Mouse (Mus musculus) stomach, embryonic 14.5 days (tissue): Measurements from ENCODE around the gene Sf3a1. TPM values are rescaled to one million over a fixed set of nuclear protein-coding genes. Genes with fewer than 3 reads are reported as not detected.

Source experiments
- ATAC-seq: fragments of 200-750 bp; cut with Nextera tagmentation; 2 replicates; pipeline ENCODE4 v1.8.0; 2017; ENCODE audit warnings: low read depth, moderate TSS enrichment; ENCODE audit not compliant: insufficient number of reproducible peaks, insufficient read depth, low FRiP score
- H3K27ac ChIP-seq: fragments of 300-500 bp; sonication (generic); 2 replicates; pipeline ENCODE4 v1.5.1; 2014; ENCODE audit warnings: mild to moderate bottlenecking, low read length, moderate library complexity, mixed read lengths
- H3K27me3 ChIP-seq: fragments of 300-500 bp; sonication (generic); 2 replicates; pipeline ENCODE4 v1.6.1; 2014; ENCODE audit warnings: low read length, control low read depth, mixed read lengths; ENCODE audit not compliant: control insufficient read depth, insufficient read depth
- H3K36me3 ChIP-seq: fragments of 300-500 bp; sonication (generic); 2 replicates; pipeline ENCODE4 v1.6.1; 2014; ENCODE audit warnings: mild to moderate bottlenecking, control low read depth, low read length, moderate library complexity, mixed read lengths; ENCODE audit not compliant: control insufficient read depth, insufficient read depth
- H3K4me1 ChIP-seq: fragments of 300-500 bp; sonication (generic); 2 replicates; pipeline ENCODE4 v1.6.1; 2014; ENCODE audit warnings: low read length, control low read depth, mixed read lengths; ENCODE audit not compliant: control insufficient read depth, insufficient read depth
- H3K4me2 ChIP-seq: fragments of 300-500 bp; sonication (generic); replicated peaks from 2 replicates; pipeline ENCODE4 v1.6.1; 2014; ENCODE audit warnings: low read depth, low read length, control low read depth
- H3K4me3 ChIP-seq: fragments of 300-500 bp; sonication (generic); 2 replicates; pipeline ENCODE4 v1.5.1; 2014; ENCODE audit warnings: low read depth, low read length, control low read depth
- H3K9ac ChIP-seq: fragments of 300-500 bp; sonication (generic); replicated peaks from 2 replicates; pipeline ENCODE4 v1.6.1; 2014; ENCODE audit warnings: low read depth, mild to moderate bottlenecking, control low read depth, low read length, moderate library complexity, mixed read lengths
- H3K9me3 ChIP-seq: fragments of 300-500 bp; sonication (generic); 2 replicates; pipeline ENCODE4 v1.6.1; 2016; ENCODE audit warnings: low read depth, low read length, control low read depth; ENCODE audit not compliant: control insufficient read depth
- WGBS: fragments of 180-500 bp; shearing (Covaris S2); extraction: QIAGEN DNeasy Blood & Tissue Kit; methylation state at CpG from one replicate; pipeline ENCODE4 v1.1.7; 2014; 5-methylcytosine and 5-hydroxymethylcytosine counted together
- polyA plus RNA-seq: library from polyadenylated mRNA; unstranded; fragments of >200 nt; fragmentation: Nextera tagmentation; extraction: Ambion mirVana; gene quantifications from 2 replicates; pipeline ENCODE4 v1.2.1, GENCODE M21; 2014

The Sf3a1 gene
- polyA plus RNA-seq, 1 experiment from 2014 or later = 55.3 TPM

DNA sequence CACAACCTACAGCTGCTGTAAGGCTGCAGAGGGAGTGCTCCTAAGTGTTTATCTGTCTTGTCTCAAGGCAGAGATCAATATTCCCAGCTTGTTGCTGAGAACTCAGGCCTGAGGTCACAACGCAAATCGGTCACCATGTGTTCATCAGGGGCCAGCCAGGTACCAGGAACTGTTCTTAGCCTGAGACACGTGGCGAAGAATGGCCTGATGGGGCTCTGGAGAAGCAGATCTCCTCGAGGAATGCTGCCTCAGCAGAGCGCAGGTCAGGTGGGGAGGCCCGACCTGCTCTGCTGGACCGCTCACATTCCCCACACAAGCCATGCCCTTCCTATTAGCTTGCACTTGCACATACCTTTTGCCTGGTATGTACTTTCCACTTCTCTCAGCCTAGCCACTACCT, 36.5 kb downstream of the Sf3a1 start:
- ATAC-seq = peak; percentile 57; the same call in 1 of the 2 replicates
- no peaks in the 10 kb centered on the region for H3K27me3 ChIP-seq
- 0 out of 2 replicates have a peak, but pooled peaks cover 3% of the 10 kb centered on the region for H3K4me1 ChIP-seq
- WGBS = 48% methylated on average over 8 of the region's 8 CpGs
- H3K36me3 ChIP-seq = no peaks in the 10 kb centered on the region
- no peak overlapping the region for H3K4me3 ChIP-seq
- H3K9me3 ChIP-seq = no peaks in the 10 kb centered on the region
- H3K27ac ChIP-seq = no peak overlapping the region
- H3K4me2 ChIP-seq = no peak overlapping the region
- no peak overlapping the region for H3K9ac ChIP-seq

- 77% methylated on average over 1 of the region's 1 CpGs for WGBS
- Histone ChIP-seq H3K4me2 (no peak overlapping the region), H3K9me3 (no peaks in the 10 kb centered on the region), H3K9ac (no peak overlapping the region), H3K36me3 (no peaks in the 10 kb centered on the region), H3K27me3 (no peaks in the 10 kb centered on the region), H3K27ac (no peak overlapping the region), H3K4me1 (0 out of 2 replicates have a peak, but pooled peaks cover 2% of the 10 kb centered on the region), H3K4me3 (no peak overlapping the region)
- no peak for ATAC-seq
Measured at GRCm38 (mm10) chr11:4197691-4198090, 37.5 kb downstream of the Sf3a1 start.

DNA sequence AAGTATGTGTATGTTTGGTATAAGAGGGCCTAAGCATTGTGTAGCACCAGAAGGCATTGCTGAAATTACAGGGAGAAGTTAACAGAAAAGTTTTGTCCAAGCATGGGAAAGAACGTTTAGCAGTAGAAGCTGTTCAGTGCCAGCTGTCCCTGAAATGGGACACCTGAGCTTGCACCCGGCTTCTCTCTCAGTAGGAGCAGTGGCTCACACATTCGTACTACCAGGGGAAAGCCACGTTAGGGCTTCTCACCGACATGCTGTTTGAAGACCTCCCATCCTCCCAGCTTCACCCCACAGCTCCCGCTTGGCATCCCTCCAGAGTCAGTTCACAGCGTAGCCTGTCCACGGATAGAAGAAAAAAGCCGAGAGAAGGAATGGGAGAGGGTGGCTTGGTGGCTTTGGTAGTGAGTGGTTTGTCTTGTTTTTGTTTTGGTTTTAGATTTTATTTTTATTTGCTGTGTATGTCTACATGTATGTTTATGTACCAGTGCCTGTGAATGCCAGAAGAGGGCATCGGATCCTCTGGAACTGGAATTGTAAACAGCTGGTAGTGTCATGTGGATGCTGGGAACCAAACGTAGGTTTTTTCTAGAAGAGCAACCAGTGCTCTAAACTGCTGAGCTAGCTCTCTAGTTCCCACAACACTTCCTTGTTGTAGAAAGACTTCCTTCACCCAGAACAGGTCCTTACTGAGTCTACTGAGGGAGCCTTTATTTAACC, 42.0 kb downstream of the Sf3a1 start:
- no peak overlapping the region for H3K4me3 ChIP-seq
- H3K4me2 ChIP-seq = no peak overlapping the region
- ATAC-seq = no peak
- no peaks in the 10 kb centered on the region for H3K9me3 ChIP-seq
- H3K36me3 ChIP-seq = no peaks in the 10 kb centered on the region; the same call in 1 of the 2 replicates
- no peak overlapping the region for H3K27ac ChIP-seq
- 55% methylated on average over 11 of the region's 11 CpGs for WGBS
- H3K27me3 ChIP-seq = no peaks in the 10 kb centered on the region
- peaks cover 3% of the 10 kb centered on the region; the same call in 1 of the 2 replicates for H3K4me1 ChIP-seq
- H3K9ac ChIP-seq = no peak overlapping the region

- no peaks in the 10 kb centered on the region; the same call in none of the 2 replicates for H3K36me3 ChIP-seq
- no peak overlapping the region for H3K9ac ChIP-seq
- H3K4me1 ChIP-seq = peaks cover 3% of the 10 kb centered on the region; the same call in 1 of the 2 replicates
- ATAC-seq = no peak
- H3K27me3 ChIP-seq = no peaks in the 10 kb centered on the region
- WGBS = 79% methylated on average over 12 of the region's 12 CpGs
- H3K27ac ChIP-seq = no peak overlapping the region; the same call in 1 of the 2 replicates
- no peak overlapping the region for H3K4me3 ChIP-seq
- H3K9me3 ChIP-seq = no peaks in the 10 kb centered on the region
- no peak overlapping the region for H3K4me2 ChIP-seq
Measured at GRCm38 (mm10) chr11:4202995-4203704, 43.0 kb downstream of the Sf3a1 start.

DNA sequence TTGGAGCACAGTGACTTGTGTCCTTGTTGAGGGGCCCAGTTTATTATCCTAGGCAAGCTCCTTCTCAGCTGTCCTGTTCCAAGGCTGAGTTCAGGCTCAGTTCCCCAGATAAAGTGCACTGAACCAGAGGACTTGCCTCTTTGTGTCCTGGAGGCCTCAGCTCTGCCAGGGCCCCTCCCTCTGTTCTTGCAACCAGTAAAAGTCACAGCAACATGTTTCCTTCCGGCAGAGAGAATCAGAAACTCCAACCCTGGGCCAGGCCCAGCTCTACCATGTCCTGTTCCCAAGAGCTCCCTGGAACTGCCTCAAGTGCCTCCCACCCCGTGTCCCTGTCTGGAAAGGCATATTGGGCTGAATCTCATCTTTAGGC, 43.5 kb downstream of the Sf3a1 start:
- Histone ChIP-seq H3K9me3 (no peaks in the 10 kb centered on the region), H3K27me3 (no peaks in the 10 kb centered on the region), H3K4me3 (no peak overlapping the region), H3K27ac (no peak overlapping the region; the same call in 1 of the 2 replicates), H3K4me2 (no peak overlapping the region), H3K9ac (no peak overlapping the region), H3K36me3 (peaks cover 2% of the 10 kb centered on the region), H3K4me1 (peaks cover 3% of the 10 kb centered on the region; the same call in 1 of the 2 replicates)
- 48% methylated on average over 2 of the region's 2 CpGs for WGBS
- no peak for ATAC-seq

GRCm38 (mm10) chr11:4205097-4205655, 45.0 kb downstream of the Sf3a1 start:
- Histone ChIP-seq H3K36me3 (peaks cover 6% of the 10 kb centered on the region), H3K4me2 (no peak overlapping the region), H3K4me3 (no peak overlapping the region), H3K27me3 (no peaks in the 10 kb centered on the region), H3K27ac (no peak overlapping the region), H3K4me1 (peaks cover 3% of the 10 kb centered on the region; the same call in 1 of the 2 replicates), H3K9ac (no peak overlapping the region), H3K9me3 (no peaks in the 10 kb centered on the region)
- no peak for ATAC-seq
- 85% methylated on average over 5 of the region's 5 CpGs for WGBS

- Histone ChIP-seq H3K4me3 (no peak overlapping the region), H3K27me3 (no peaks in the 10 kb centered on the region), H3K9me3 (no peaks in the 10 kb centered on the region), H3K4me2 (no peak overlapping the region), H3K4me1 (peaks cover 3% of the 10 kb centered on the region; the same call in 1 of the 2 replicates), H3K27ac (no peak overlapping the region), H3K36me3 (peaks cover 14% of the 10 kb centered on the region), H3K9ac (no peak overlapping the region)
- ATAC-seq = no peak
- WGBS = 91% methylated on average over 7 of the region's 7 CpGs
Measured at GRCm38 (mm10) chr11:4205951-4206350, 45.8 kb downstream of the Sf3a1 start.

DNA sequence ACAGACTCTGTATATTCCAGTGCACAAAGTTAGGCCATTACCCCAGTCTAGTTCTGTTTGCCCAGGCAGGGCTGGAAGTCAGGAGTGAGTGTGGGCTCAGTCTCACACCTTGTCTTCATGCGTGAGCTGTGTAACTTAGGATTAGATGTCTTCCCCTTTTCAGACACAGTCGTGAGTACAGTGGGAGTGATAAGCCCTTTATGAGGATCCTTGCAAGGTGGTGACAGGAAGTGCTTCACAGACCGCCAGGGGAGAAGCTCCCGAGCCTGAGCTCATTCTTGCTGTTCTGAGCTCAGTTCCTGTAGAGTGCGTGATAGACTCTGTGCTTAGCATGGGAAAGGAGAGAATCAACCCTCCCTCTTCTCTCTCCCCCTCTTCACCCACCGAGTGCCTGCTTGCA, 46.4 kb downstream of the Sf3a1 start:
- Histone ChIP-seq H3K4me1 (peaks cover 3% of the 10 kb centered on the region; the same call in 1 of the 2 replicates), H3K27ac (no peak overlapping the region), H3K27me3 (no peaks in the 10 kb centered on the region), H3K9me3 (no peaks in the 10 kb centered on the region), H3K9ac (no peak overlapping the region), H3K36me3 (peaks cover 14% of the 10 kb centered on the region), H3K4me3 (no peak overlapping the region), H3K4me2 (no peak overlapping the region)
- WGBS = 67% methylated on average over 6 of the region's 6 CpGs
- ATAC-seq = no peak
